Mouse (Mus musculus): ENCODE results near the gene Emc3. TPM values are rescaled to one million over a fixed set of nuclear protein-coding genes. Genes with fewer than 3 reads are reported as not detected.
A peak's percentile ranks its signal among the peaks of the same experiment; 100 is the strongest.

The Emc3 gene
- polyA plus RNA-seq, 1 experiment: 90.5 TPM

- Histone ChIP-seq H3K27ac (ENCODE audit: insufficient read depth, low read length) (no peak within 1 kb of the TSS), H3K4me1 (ENCODE audit: control insufficient read depth, insufficient read depth, low read length) (no peaks in the 10 kb centered on the region), H3K4me3 (ENCODE audit: insufficient read depth, low read length) (no peak within 1 kb of the TSS)
- TF ChIP-seq CTCF (IDR thresholded peaks at IDR 0.05; ENCODE audit: borderline replicate concordance, insufficient read depth, low read length): no peak
- TF ChIP-seq POLR2A (IDR thresholded peaks at IDR 0.05; ENCODE audit: low read depth, low read length): no peak
These were observed 29.9 kb downstream of the Emc3 start, which contains the start of gene Prrt3 for GRCm38 (mm10) chr6:113501388-113502084. Gene Prrt3, minus strand, starts transcription at chr6:113501931.

GRCm38 (mm10) chr6:113499346-113499745 lies 32.1 kb downstream of the Emc3 start:
- Histone ChIP-seq H3K4me3 (ENCODE audit: insufficient read depth, low read length) (no peak overlapping the region), H3K27ac (ENCODE audit: insufficient read depth, low read length) (no peak overlapping the region), H3K4me1 (ENCODE audit: control insufficient read depth, insufficient read depth, low read length) (no peaks in the 10 kb centered on the region)
- TF ChIP-seq CTCF (IDR thresholded peaks at IDR 0.05; ENCODE audit: borderline replicate concordance, insufficient read depth, low read length): no peak
- TF ChIP-seq POLR2A (IDR thresholded peaks at IDR 0.05; ENCODE audit: low read depth, low read length): no peak

- Histone ChIP-seq H3K27ac (ENCODE audit: insufficient read depth, low read length) (no peak overlapping the region), H3K4me3 (ENCODE audit: insufficient read depth, low read length) (no peak overlapping the region), H3K4me1 (ENCODE audit: control insufficient read depth, insufficient read depth, low read length) (no peaks in the 10 kb centered on the region)
- TF ChIP-seq POLR2A (IDR thresholded peaks at IDR 0.05; ENCODE audit: low read depth, low read length) (no peak), CTCF (IDR thresholded peaks at IDR 0.05; ENCODE audit: borderline replicate concordance, insufficient read depth, low read length) (no peak)
These were observed 36.3 kb downstream of the Emc3 start for GRCm38 (mm10) chr6:113495071-113495675.

GRCm38 (mm10) chr6:113494258-113494788 lies 37.1 kb downstream of the Emc3 start:
- Histone ChIP-seq H3K4me3 (ENCODE audit: insufficient read depth, low read length) (peak overlapping the region; percentile 6; the same call in 1 of the 2 replicates), H3K27ac (ENCODE audit: insufficient read depth, low read length) (no peak overlapping the region)
- TF ChIP-seq CTCF (IDR thresholded peaks at IDR 0.05; ENCODE audit: borderline replicate concordance, insufficient read depth, low read length): peak; percentile 77
- 0 out of 2 replicates have a peak, but pooled peaks have one; percentile 40 for TF ChIP-seq POLR2A (IDR thresholded peaks at IDR 0.05; ENCODE audit: low read depth, low read length)

GRCm38 (mm10) chr6:113492101-113492864 lies 39.2 kb downstream of the Emc3 start:
- no peak overlapping the region for H3K27ac ChIP-seq (ENCODE audit: insufficient read depth, low read length)
- H3K4me1 ChIP-seq (ENCODE audit: control insufficient read depth, insufficient read depth, low read length): peaks cover 4% of the 10 kb centered on the region
- H3K4me3 ChIP-seq (ENCODE audit: insufficient read depth, low read length): no peak overlapping the region
- TF ChIP-seq CTCF (IDR thresholded peaks at IDR 0.05; ENCODE audit: borderline replicate concordance, insufficient read depth, low read length) (no peak), POLR2A (IDR thresholded peaks at IDR 0.05; ENCODE audit: low read depth, low read length) (no peak)

More at GRCm38 (mm10) chr6:113494258-113494788, 37.1 kb downstream of the Emc3 start:
- H3K4me1 ChIP-seq (ENCODE audit: control insufficient read depth, insufficient read depth, low read length): no peaks in the 10 kb centered on the region

- Histone ChIP-seq H3K27ac (ENCODE audit: insufficient read depth, low read length) (no peak overlapping the region), H3K4me1 (ENCODE audit: control insufficient read depth, insufficient read depth, low read length) (peaks cover 11% of the 10 kb centered on the region), H3K4me3 (ENCODE audit: insufficient read depth, low read length) (no peak overlapping the region)
- TF ChIP-seq POLR2A (IDR thresholded peaks at IDR 0.05; ENCODE audit: low read depth, low read length): no peak
- TF ChIP-seq CTCF (IDR thresholded peaks at IDR 0.05; ENCODE audit: borderline replicate concordance, insufficient read depth, low read length): no peak
These were observed 42.0 kb downstream of the Emc3 start for GRCm38 (mm10) chr6:113489410-113489809.

GRCm38 (mm10) chr6:113487125-113487576 lies 44.3 kb downstream of the Emc3 start:
- no peak overlapping the region for H3K4me3 ChIP-seq (ENCODE audit: insufficient read depth, low read length)
- TF ChIP-seq POLR2A (IDR thresholded peaks at IDR 0.05; ENCODE audit: low read depth, low read length) (no peak), CTCF (IDR thresholded peaks at IDR 0.05; ENCODE audit: borderline replicate concordance, insufficient read depth, low read length) (no peak)
- peak overlapping the region; percentile 84 for H3K27ac ChIP-seq (ENCODE audit: insufficient read depth, low read length)
- H3K4me1 ChIP-seq (ENCODE audit: control insufficient read depth, insufficient read depth, low read length): peaks cover 11% of the 10 kb centered on the region

- Histone ChIP-seq H3K4me3 (ENCODE audit: insufficient read depth, low read length) (peak overlapping the region; percentile 71), H3K27ac (ENCODE audit: insufficient read depth, low read length) (peak overlapping the region; percentile 70), H3K4me1 (ENCODE audit: control insufficient read depth, insufficient read depth, low read length) (peaks cover 18% of the 10 kb centered on the region)
- TF ChIP-seq CTCF (IDR thresholded peaks at IDR 0.05; ENCODE audit: borderline replicate concordance, insufficient read depth, low read length) (no peak), POLR2A (IDR thresholded peaks at IDR 0.05; ENCODE audit: low read depth, low read length) (no peak)
These were observed 47.7 kb downstream of the Emc3 start for GRCm38 (mm10) chr6:113483729-113484128.

- TF ChIP-seq CTCF (IDR thresholded peaks at IDR 0.05; ENCODE audit: borderline replicate concordance, insufficient read depth, low read length) (no peak), POLR2A (IDR thresholded peaks at IDR 0.05; ENCODE audit: low read depth, low read length) (0 out of 2 replicates have a peak, but pooled peaks have one; percentile 36)
- Histone ChIP-seq H3K4me1 (ENCODE audit: control insufficient read depth, insufficient read depth, low read length) (peaks cover 18% of the 10 kb centered on the region), H3K4me3 (ENCODE audit: insufficient read depth, low read length) (peak within 1 kb of the TSS; percentile 71), H3K27ac (ENCODE audit: insufficient read depth, low read length) (peak within 1 kb of the TSS; percentile 70)
These were observed 48.3 kb downstream of the Emc3 start, which contains the start of gene Creld1 for GRCm38 (mm10) chr6:113483100-113483615. Gene Creld1, plus strand, starts transcription at chr6:113483297.

Measured in embryonic fibroblast, embryonic 13.5 days (primary cell).